Mouse (Mus musculus) cerebellum, adult (tissue): ENCODE data around the gene Olfr332.
"Not testable (repeated sequence)": the region's sequence is repeated elsewhere in the genome, so short reads cannot be mapped to it uniquely, and the experiment has no call there.

Experiments
- ATAC-seq: cut with Nextera tagmentation; 2 replicates; pipeline ENCODE4 v1.9.2; 2017; ENCODE audit warnings: mild to moderate bottlenecking, moderate library complexity, mixed read lengths; ENCODE audit not compliant: insufficient number of reproducible peaks, low FRiP score, low TSS enrichment

Olfr332 gene

GRCm38 (mm10) chr11:58492455-58492854 is at the start of gene Olfr332:
Olfr332 (minus strand) TSS chr11:58492555.
- no peak for ATAC-seq

GRCm38 (mm10) chr11:58534736-58535135 is 42.4 kb upstream of the Olfr332 start, which contains the start of gene Olfr330:
Olfr330 (minus strand) TSS chr11:58534836.
- ATAC-seq = not testable (repeated sequence)

DNA sequence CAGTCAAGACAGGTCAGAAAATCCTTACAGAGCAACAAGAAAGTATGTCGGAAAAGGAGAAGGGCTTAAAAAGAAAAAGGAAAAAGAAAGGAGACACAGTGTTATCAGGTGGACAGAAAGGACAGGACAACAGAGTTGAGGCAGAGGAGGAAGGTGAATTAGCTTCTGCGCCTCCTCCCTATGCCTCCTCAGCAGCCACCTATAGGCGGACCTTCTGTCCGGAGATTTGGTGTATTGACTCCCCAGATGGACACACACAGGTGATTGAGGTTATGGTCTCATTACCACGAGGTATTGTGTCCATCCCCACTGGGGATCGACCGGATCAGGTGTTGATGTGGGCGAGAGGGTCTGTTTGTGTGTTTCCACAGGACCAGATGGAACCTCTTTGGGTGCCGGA is 27.4 kb upstream of the Olfr332 start:
- not testable (repeated sequence) for ATAC-seq

GRCm38 (mm10) chr11:58518916-58519315 is 26.6 kb upstream of the Olfr332 start:
- not testable (repeated sequence) for ATAC-seq

DNA sequence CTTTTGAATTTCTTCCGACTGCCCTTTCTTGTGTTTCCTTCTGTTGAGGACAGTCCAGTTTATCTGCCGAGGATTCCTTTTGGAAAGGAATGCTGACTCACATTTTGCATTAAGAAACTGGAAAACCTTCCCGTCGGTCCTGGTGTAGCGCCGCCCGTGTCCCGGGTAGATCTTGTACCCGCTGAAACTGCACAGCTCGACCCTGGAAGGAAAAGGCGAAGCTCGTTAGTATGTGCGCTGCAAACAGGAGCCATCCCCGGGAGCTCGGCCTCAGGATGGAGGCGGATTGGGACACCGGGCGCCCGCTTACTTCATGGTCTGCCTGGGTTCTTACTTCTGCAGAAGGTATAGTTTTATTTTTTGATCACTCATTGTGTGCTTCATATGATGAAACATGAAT is 16.7 kb upstream of the Olfr332 start:
- ATAC-seq = not testable (repeated sequence)

- ATAC-seq = not testable (repeated sequence)
These were observed 10.1 kb upstream of the Olfr332 start, which contains the start of gene Olfr331 for GRCm38 (mm10) chr11:58502472-58502871. Olfr331 (minus strand) TSS chr11:58502572.

- no peak for ATAC-seq
These were observed 6.9 kb upstream of the Olfr332 start for GRCm38 (mm10) chr11:58499290-58499689.

DNA sequence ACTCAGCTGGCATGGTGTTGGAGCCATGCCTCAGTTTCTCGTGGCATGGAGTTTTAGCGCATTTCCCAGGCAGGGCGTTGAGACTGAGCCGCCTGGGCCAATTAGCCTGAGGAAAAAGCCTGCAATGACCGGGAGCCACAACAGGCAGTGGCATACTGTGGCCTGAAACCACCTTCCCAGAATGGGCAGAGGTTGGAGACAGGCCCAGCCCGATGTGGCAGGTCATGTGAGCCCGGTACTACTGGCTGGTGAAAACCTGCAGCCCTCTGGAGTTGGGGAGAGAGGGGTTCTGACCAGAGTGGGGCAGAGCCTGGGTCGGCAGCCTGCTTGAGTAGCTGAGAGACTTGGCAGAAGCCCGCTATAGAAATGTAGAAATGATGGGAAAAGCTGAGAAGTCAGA is 6.4 kb upstream of the Olfr332 start:
- ATAC-seq = no peak

GRCm38 (mm10) chr11:58462170-58462569 is 30.2 kb downstream of the Olfr332 start, which contains the start of gene Olfr30:
Olfr30 (minus strand) TSS chr11:58462270.
- ATAC-seq = no peak

DNA sequence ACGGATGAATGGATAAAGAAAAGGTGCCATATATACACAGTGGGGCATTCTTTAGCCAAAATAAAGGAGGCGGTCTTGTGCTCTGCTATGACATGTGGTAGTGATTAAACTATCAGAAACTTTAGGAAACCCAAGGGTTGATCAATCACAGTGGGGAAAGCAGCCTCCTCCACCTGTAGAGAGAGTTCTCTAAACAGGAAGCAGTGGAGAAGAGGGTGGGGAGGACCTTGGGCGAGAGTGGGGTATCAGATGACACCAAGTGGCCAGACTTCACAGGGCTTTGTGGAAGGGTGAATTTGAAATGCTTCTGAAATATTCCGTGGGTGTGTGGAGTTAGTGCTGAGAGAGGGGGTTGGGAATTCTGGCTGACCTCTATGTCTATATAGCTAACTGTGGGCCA is 38.8 kb downstream of the Olfr332 start:
- no peak for ATAC-seq

DNA sequence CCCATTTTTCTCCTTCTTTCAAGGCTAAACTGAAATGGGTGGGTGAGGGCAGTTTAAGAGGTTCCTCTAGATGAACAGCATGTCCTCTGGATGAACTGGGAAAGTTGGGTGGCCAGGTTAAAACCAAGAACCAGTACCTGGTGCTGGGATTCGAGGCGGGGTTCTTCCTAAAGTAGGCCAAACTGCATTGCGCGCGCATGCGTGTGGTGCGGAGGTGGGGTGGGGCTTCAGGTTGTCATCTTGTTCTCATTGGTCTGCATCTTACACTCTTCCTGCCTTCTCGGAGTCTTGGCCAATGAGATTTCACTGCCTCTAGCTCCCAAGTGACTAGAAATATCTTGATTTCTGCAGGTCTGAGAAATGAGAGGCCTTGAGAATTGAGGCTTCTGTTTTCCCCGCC is 39.6 kb downstream of the Olfr332 start, which contains the start of gene Lypd9:
Gene Lypd9, minus strand, starts transcription at position 165 of the 400 bp plus-strand sequence.
- no peak for ATAC-seq
